ENCODE assay signal across 20 mouse cellular contexts in genomic region chr2:121368831-121369230, GRCm38 (mm10). TPM values are rescaled to one million over a fixed set of nuclear protein-coding genes. Genes with fewer than 3 reads are reported as not detected.
DNase-seq lines count a peak whose midpoint lies in the region; ATAC-seq and TF ChIP-seq lines count a peak whose summit lies in the region.
"Had no signal": no experiment of that assay in that cellular context is flagged by ENCODE, and none has a peak within 500 bp of the region (broad histone marks: within the 10 kb centered on the region; RNA-seq: fewer than 3 reads in every experiment).

No protein-coding gene starts in this region.

- TF ChIP-seq CTCF in stomach, postnatal 0 days (IDR thresholded peaks at IDR 0.05; ENCODE audit: low read depth), result no peak

- no peaks in the 10 kb centered on the region for H3K36me3 ChIP-seq in limb, embryonic 14.5 days (ENCODE audit: control insufficient read depth, insufficient read depth, low read length)
- no peaks in the 10 kb centered on the region for H3K36me3 ChIP-seq in limb, embryonic 10.5 days
- no peaks in the 10 kb centered on the region for H3K36me3 ChIP-seq in stomach, postnatal 0 days (ENCODE audit: control insufficient read depth, insufficient read depth, low read length)
- no peaks in the 10 kb centered on the region for H3K36me3 ChIP-seq in hindbrain, embryonic 12.5 days
- H3K36me3 ChIP-seq: embryonic facial prominence, embryonic 13.5 days; forebrain, embryonic 15.5 days; heart, embryonic 15.5 days; hindbrain, embryonic 10.5 days; limb, embryonic 13.5 days; neural tube, embryonic 13.5 days had no signal

- no peak overlapping the region for H3K27ac ChIP-seq in limb, embryonic 14.5 days (replicated peaks; ENCODE audit: low read depth, low read length)
- H3K27ac ChIP-seq in limb, embryonic 10.5 days, result no peak overlapping the region
- H3K27ac ChIP-seq in stomach, postnatal 0 days (replicated peaks), result no peak overlapping the region
- H3K27ac ChIP-seq in hindbrain, embryonic 12.5 days, result no peak overlapping the region
- H3K27ac ChIP-seq: embryonic facial prominence, embryonic 13.5 days; forebrain, embryonic 15.5 days; gastrocnemius, adult 2 months; heart, embryonic 15.5 days; hindbrain, embryonic 10.5 days; limb, embryonic 13.5 days; neural tube, embryonic 13.5 days had no signal

- H3K4me3 ChIP-seq in limb, embryonic 14.5 days (replicated peaks; ENCODE audit: low read length), result no peak overlapping the region
- no peak overlapping the region for H3K4me3 ChIP-seq in limb, embryonic 10.5 days
- no peak overlapping the region for H3K4me3 ChIP-seq in stomach, postnatal 0 days (ENCODE audit: low read depth, low read length)
- no peak overlapping the region for H3K4me3 ChIP-seq in hindbrain, embryonic 12.5 days
- H3K4me3 ChIP-seq: embryonic facial prominence, embryonic 13.5 days; forebrain, embryonic 15.5 days; gastrocnemius, adult 2 months; heart, embryonic 15.5 days; hindbrain, embryonic 10.5 days; limb, embryonic 13.5 days; neural tube, embryonic 13.5 days had no signal

- peak; percentile 14 for DNase-seq in limb, embryonic 14.5 days (ENCODE audit: low spot score)
- DNase-seq in limb, embryonic 10.5 days (ENCODE audit: low spot score), result no peak
- DNase-seq in 3T3-L1 (ENCODE audit: low read depth, low spot score), result peak; percentile 19
- peak; percentile 59 for DNase-seq in MN1 (ENCODE audit: low spot score)
- DNase-seq in cerebellum, adult 9-10 months, result peak; percentile 64
- DNase-seq in stomach, postnatal 0 days (ENCODE audit: low spot score), result no peak
- no peak for DNase-seq in kidney, adult 9 months
- DNase-seq: gastrocnemius, adult 2 months; heart, adult 18-20 months; kidney, adult 11 months; kidney, postnatal 14 days; thymus, postnatal 4 days had no signal

- no peaks in the 10 kb centered on the region for H3K9me3 ChIP-seq in limb, embryonic 14.5 days (ENCODE audit: control insufficient read depth, low read length)
- H3K9me3 ChIP-seq in limb, embryonic 10.5 days (replicated peaks), result no peaks in the 10 kb centered on the region
- H3K9me3 ChIP-seq in stomach, postnatal 0 days (ENCODE audit: control insufficient read depth, low read length), result no peaks in the 10 kb centered on the region
- H3K9me3 ChIP-seq in hindbrain, embryonic 12.5 days (replicated peaks), result 0 out of 2 replicates have a peak, but pooled peaks cover 2% of the 10 kb centered on the region
- H3K9me3 ChIP-seq: embryonic facial prominence, embryonic 13.5 days; forebrain, embryonic 15.5 days; heart, embryonic 15.5 days; hindbrain, embryonic 10.5 days; limb, embryonic 13.5 days; neural tube, embryonic 13.5 days had no signal

- H3K4me2 ChIP-seq in limb, embryonic 14.5 days (replicated peaks; ENCODE audit: low read depth, low read length, severe bottlenecking), result no peak overlapping the region
- H3K4me2 ChIP-seq in stomach, postnatal 0 days (replicated peaks; ENCODE audit: low read depth), result no peak overlapping the region
- H3K4me2 ChIP-seq in hindbrain, embryonic 12.5 days (replicated peaks), result no peak overlapping the region
- H3K4me2 ChIP-seq: embryonic facial prominence, embryonic 13.5 days; forebrain, embryonic 15.5 days; heart, embryonic 15.5 days; limb, embryonic 13.5 days; neural tube, embryonic 13.5 days had no signal

- no peaks in the 10 kb centered on the region for H3K4me1 ChIP-seq in limb, embryonic 14.5 days (ENCODE audit: control insufficient read depth, insufficient read depth, low read length)
- H3K4me1 ChIP-seq in limb, embryonic 10.5 days, result no peaks in the 10 kb centered on the region
- no peaks in the 10 kb centered on the region for H3K4me1 ChIP-seq in stomach, postnatal 0 days (replicated peaks; ENCODE audit: control insufficient read depth, insufficient read depth)
- H3K4me1 ChIP-seq in hindbrain, embryonic 12.5 days, result no peaks in the 10 kb centered on the region
- H3K4me1 ChIP-seq: embryonic facial prominence, embryonic 13.5 days; heart, embryonic 15.5 days; hindbrain, embryonic 10.5 days; limb, embryonic 13.5 days; neural tube, embryonic 13.5 days had no signal

- TF ChIP-seq POLR2A in limb, embryonic 14.5 days (IDR thresholded peaks at IDR 0.05; ENCODE audit: borderline replicate concordance, extremely low read depth, insufficient read depth, insufficient read length), result no peak

- no peaks in the 10 kb centered on the region for H3K27me3 ChIP-seq in limb, embryonic 14.5 days (ENCODE audit: control insufficient read depth, insufficient read depth, low read length)
- no peaks in the 10 kb centered on the region for H3K27me3 ChIP-seq in limb, embryonic 10.5 days (ENCODE audit: low read depth, poor library complexity, severe bottlenecking)
- no peaks in the 10 kb centered on the region for H3K27me3 ChIP-seq in stomach, postnatal 0 days (ENCODE audit: control insufficient read depth, insufficient read depth, low read length)
- no peaks in the 10 kb centered on the region for H3K27me3 ChIP-seq in hindbrain, embryonic 12.5 days
- H3K27me3 ChIP-seq: embryonic facial prominence, embryonic 13.5 days; forebrain, embryonic 15.5 days; heart, embryonic 15.5 days; limb, embryonic 13.5 days; neural tube, embryonic 13.5 days had no signal

- no peak for TF ChIP-seq EP300 in stomach, postnatal 0 days (optimal IDR thresholded peaks at IDR 0.05)

- WGBS in limb, embryonic 14.5 days, result 72% methylated on average over 2 of the region's 2 CpGs
- 92% methylated on average over 2 of the region's 2 CpGs for WGBS in limb, embryonic 10.5 days
- WGBS in stomach, postnatal 0 days, result 78% methylated on average over 2 of the region's 2 CpGs
- 91% methylated on average over 2 of the region's 2 CpGs for WGBS in hindbrain, embryonic 12.5 days

- ATAC-seq in limb, embryonic 14.5 days (ENCODE audit: low FRiP score, low read depth), result no peak
- no peak for ATAC-seq in stomach, postnatal 0 days (ENCODE audit: low FRiP score, low TSS enrichment)
- ATAC-seq in hindbrain, embryonic 12.5 days (ENCODE audit: low FRiP score), result no peak
- ATAC-seq: forebrain, embryonic 15.5 days had no signal

- no peak overlapping the region for H3K9ac ChIP-seq in limb, embryonic 14.5 days (ENCODE audit: low read depth, low read length, severe bottlenecking)
- no peak overlapping the region for H3K9ac ChIP-seq in stomach, postnatal 0 days (ENCODE audit: low read length)
- H3K9ac ChIP-seq in hindbrain, embryonic 12.5 days, result no peak overlapping the region
- H3K9ac ChIP-seq: embryonic facial prominence, embryonic 13.5 days; forebrain, embryonic 15.5 days; heart, embryonic 15.5 days; limb, embryonic 13.5 days; neural tube, embryonic 13.5 days had no signal

RNA-seq across cellular contexts. Expression of gene Ckmt1, which starts 11.3 kb away (rescaled TPM):
- polyA plus RNA-seq in limb, embryonic 14.5 days (2012; rRNA removed), result 5.4 and 7.1 TPM in 2 replicates
- 12.0 and 20.1 TPM in 2 replicates for polyA plus RNA-seq in limb, embryonic 14.5 days (2014; fragmentation: Nextera tagmentation; extraction: Ambion mirVana)
- 0.59 and 1.5 TPM in 2 replicates for polyA plus RNA-seq in limb, embryonic 10.5 days (2016; fragmentation: Nextera tagmentation; extraction: Ambion mirVana)
- 625 and 652 TPM in 2 replicates for polyA plus RNA-seq in stomach, postnatal 0 days (2015; fragmentation: Nextera tagmentation; extraction: Ambion mirVana)
- 15.4 and 19.5 TPM in 2 replicates for polyA plus RNA-seq in hindbrain, embryonic 12.5 days (2016; fragmentation: Nextera tagmentation; extraction: Ambion mirVana)

RNA-seq across cellular contexts. Expression of gene Ppip5k1, which starts 13.6 kb away (rescaled TPM):
- polyA plus RNA-seq in limb, embryonic 14.5 days (2012; rRNA removed), result 12.4 and 13.0 TPM in 2 replicates
- 7.6 and 10.3 TPM in 2 replicates for polyA plus RNA-seq in limb, embryonic 14.5 days (2014; fragmentation: Nextera tagmentation; extraction: Ambion mirVana)
- 7.5 and 8.9 TPM in 2 replicates for polyA plus RNA-seq in limb, embryonic 10.5 days (2016; fragmentation: Nextera tagmentation; extraction: Ambion mirVana)
- 13.9 and 14.1 TPM in 2 replicates for polyA plus RNA-seq in stomach, postnatal 0 days (2015; fragmentation: Nextera tagmentation; extraction: Ambion mirVana)
- polyA plus RNA-seq in hindbrain, embryonic 12.5 days (2016; fragmentation: Nextera tagmentation; extraction: Ambion mirVana), result 15.4 and 15.6 TPM in 2 replicates

RNA-seq across cellular contexts. Expression of gene Strc, which starts 18.1 kb away (rescaled TPM):
- 0.01 TPM in 2 replicates for polyA plus RNA-seq in limb, embryonic 14.5 days (2012; rRNA removed)
- polyA plus RNA-seq in limb, embryonic 14.5 days (2014; fragmentation: Nextera tagmentation; extraction: Ambion mirVana), result not detected in 2 replicates
- polyA plus RNA-seq in limb, embryonic 10.5 days (2016; fragmentation: Nextera tagmentation; extraction: Ambion mirVana), result not detected in 2 replicates
- 0.01 and 0.04 TPM in 2 replicates for polyA plus RNA-seq in stomach, postnatal 0 days (2015; fragmentation: Nextera tagmentation; extraction: Ambion mirVana)
- not detected in 2 replicates for polyA plus RNA-seq in hindbrain, embryonic 12.5 days (2016; fragmentation: Nextera tagmentation; extraction: Ambion mirVana)
- polyA plus RNA-seq: embryonic facial prominence, embryonic 13.5 days; forebrain, embryonic 15.5 days; heart, embryonic 15.5 days; hindbrain, embryonic 10.5 days; limb, embryonic 13.5 days; liver, embryonic 16.5 days; neural tube, embryonic 13.5 days had no signal

RNA-seq across cellular contexts. Expression of gene Pdia3, which starts 44.7 kb away (rescaled TPM):
- polyA plus RNA-seq in limb, embryonic 14.5 days (2012; rRNA removed), result 395 and 416 TPM in 2 replicates
- polyA plus RNA-seq in limb, embryonic 14.5 days (2014; fragmentation: Nextera tagmentation; extraction: Ambion mirVana), result 523 and 526 TPM in 2 replicates
- polyA plus RNA-seq in limb, embryonic 10.5 days (2016; fragmentation: Nextera tagmentation; extraction: Ambion mirVana), result 603 and 646 TPM in 2 replicates
- 613 and 617 TPM in 2 replicates for polyA plus RNA-seq in stomach, postnatal 0 days (2015; fragmentation: Nextera tagmentation; extraction: Ambion mirVana)
- polyA plus RNA-seq in hindbrain, embryonic 12.5 days (2016; fragmentation: Nextera tagmentation; extraction: Ambion mirVana), result 547 and 563 TPM in 2 replicates

RNA-seq across cellular contexts. Expression of gene Catsper2, which starts 44.8 kb away (rescaled TPM):
- 4.1 and 4.8 TPM in 2 replicates for polyA plus RNA-seq in limb, embryonic 14.5 days (2012; rRNA removed)
- polyA plus RNA-seq in limb, embryonic 14.5 days (2014; fragmentation: Nextera tagmentation; extraction: Ambion mirVana), result 1.7 and 2.9 TPM in 2 replicates
- polyA plus RNA-seq in limb, embryonic 10.5 days (2016; fragmentation: Nextera tagmentation; extraction: Ambion mirVana), result 2.3 and 2.9 TPM in 2 replicates
- polyA plus RNA-seq in stomach, postnatal 0 days (2015; fragmentation: Nextera tagmentation; extraction: Ambion mirVana), result 1.0 and 1.3 TPM in 2 replicates
- polyA plus RNA-seq in hindbrain, embryonic 12.5 days (2016; fragmentation: Nextera tagmentation; extraction: Ambion mirVana), result 3.2 and 4.1 TPM in 2 replicates

Comparison
In these comparisons a context has a peak if more than half of its experiments do, and no peak if none do; other contexts are left out.
1. DNase-seq: peak in limb, embryonic 14.5 days (single experiment), 3T3-L1 (single experiment), MN1 (single experiment) and cerebellum, adult 9-10 months (single experiment); none in limb, embryonic 10.5 days (single experiment), stomach, postnatal 0 days (single experiment) and kidney, adult 9 months (single experiment).
2. RNA of gene Ckmt1, which starts 11.3 kb away (polyA plus RNA-seq): 625 to 652 TPM in stomach, postnatal 0 days; 5.4 to 20.1 TPM in limb, embryonic 14.5 days, 15.4 to 19.5 TPM in hindbrain, embryonic 12.5 days and 0.59 to 1.5 TPM in limb, embryonic 10.5 days; every median in the first group is over 10 times any median in the second.